Mouse (Mus musculus) embryo, embryonic 11 days (tissue): ENCODE measurements at regions not wholly inside any gene's neighbourhood (a gene's known extent, or its start where the extent isn't known, plus 50 kb on each side); places are given as distances from the start of the nearest gene placed in this dataset.

Experiments used
- DNase-seq: peaks from one replicate; pipeline ENCODE4 v3.0.0-alpha.2; 2015

DNA sequence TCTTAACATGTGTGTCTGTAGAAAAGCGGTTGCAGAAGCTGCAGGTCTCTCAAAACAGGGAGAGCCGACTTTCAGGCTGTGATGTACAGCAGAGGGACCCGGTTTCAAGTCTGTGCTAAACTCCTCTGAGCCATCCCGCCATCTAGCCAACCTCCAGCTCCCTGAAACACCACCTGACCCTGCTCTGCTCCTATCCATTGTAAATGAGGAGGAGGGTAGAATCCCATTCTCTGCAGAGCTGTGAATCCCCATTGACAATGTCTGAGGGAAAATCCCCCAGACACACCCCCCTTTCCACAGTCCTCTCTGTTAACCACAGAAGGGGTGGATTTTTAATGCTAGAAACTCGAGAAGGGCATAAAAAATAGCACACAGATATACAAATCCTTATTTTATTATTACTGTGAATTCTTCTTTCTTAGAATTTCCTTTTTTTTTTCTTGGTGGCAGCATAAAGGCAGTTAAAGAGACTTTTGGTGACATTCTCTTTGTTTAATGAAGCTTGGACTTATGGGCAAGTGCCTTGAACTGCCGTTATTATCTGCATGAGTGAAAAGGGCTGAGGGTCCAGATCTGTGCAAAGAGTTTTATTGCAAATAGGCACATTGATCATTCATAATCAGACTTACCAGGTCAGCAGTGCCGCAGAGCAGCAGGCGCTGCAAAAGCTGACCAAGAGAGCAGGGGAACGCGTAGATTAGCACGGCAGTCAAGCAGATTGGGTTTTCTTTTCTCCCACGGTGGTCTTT, 111.3 kb upstream of the Paqr3 start:
- peak; percentile 44 for DNase-seq

DNA sequence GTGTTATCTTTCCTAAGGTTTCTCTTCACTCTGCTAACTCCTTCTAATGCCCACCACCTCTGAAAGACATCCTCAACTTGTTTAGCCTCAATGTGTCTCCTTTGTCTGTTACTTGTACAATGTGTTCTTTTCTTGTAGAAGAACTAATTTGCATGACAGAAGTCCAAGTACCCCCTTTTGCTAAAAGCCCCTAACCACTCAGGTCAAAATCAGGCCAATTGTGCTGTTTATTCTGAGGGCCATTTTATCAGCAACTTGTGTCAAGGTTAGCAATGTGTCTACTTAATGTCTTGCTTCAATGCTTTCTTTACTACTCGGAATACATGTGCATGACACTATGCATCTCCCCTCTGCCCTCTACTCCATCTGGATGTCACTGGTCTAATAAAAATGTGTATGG, 107.3 kb upstream of the Paqr3 start:
- DNase-seq, result peak; percentile 9

GRCm38 (mm10) chr5:97205606-97206005, 94.2 kb upstream of the Paqr3 start:
- DNase-seq, result no peak

- DNase-seq, result no peak
Measured at GRCm38 (mm10) chr5:97204337-97204736, 92.9 kb upstream of the Paqr3 start.

DNA sequence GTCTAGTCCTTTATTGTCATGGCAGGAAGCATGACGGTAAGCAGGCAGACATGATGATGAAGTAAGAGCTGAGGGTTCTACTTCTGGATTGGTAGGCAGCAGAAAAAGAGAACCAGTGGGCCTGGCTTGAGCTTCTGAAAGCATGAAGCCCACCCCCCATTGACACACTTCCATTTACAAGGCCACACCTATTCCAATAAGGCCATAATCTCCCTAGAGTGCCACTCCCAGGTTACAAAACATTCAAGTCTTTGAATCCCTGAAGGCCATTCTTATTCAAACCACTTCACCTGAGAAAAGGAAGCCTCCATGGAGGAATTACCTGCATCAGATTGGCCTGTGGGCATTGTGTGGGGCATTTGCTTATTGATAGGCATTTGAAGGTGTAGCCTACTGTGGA, 92.2 kb upstream of the Paqr3 start:
- no peak for DNase-seq

DNA sequence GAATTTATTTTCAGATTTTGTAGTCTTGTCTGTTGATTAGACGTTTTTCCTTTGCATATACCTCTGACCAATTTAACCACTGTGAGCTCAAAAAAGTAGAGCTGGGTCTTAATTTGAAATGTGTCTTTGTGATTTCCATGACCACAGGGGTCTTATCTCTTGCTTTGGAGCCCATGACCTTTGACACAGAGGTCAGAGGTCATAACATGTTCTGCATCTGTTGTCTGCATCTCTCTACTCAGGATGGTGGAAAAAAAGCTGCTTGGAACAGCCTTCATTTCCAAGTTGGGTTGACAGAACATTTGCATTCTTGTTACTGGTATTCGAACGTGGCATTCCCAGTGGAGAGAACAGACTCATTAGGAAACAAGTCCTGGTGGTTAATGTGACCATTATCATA, 91.2 kb upstream of the Paqr3 start:
- peak; percentile 18 for DNase-seq

- peak; percentile 20 for DNase-seq
Measured at GRCm38 (mm10) chr5:97200655-97201054, 89.3 kb upstream of the Paqr3 start.

GRCm38 (mm10) chr5:97195281-97195660, 83.9 kb upstream of the Paqr3 start:
- DNase-seq, result peak; percentile 53

GRCm38 (mm10) chr5:97194656-97195280, 83.4 kb upstream of the Paqr3 start:
- DNase-seq, result peak; percentile 12

GRCm38 (mm10) chr5:97192656-97193055, 81.3 kb upstream of the Paqr3 start:
- no peak for DNase-seq

GRCm38 (mm10) chr5:97190695-97191094, 79.3 kb upstream of the Paqr3 start:
- no peak for DNase-seq

GRCm38 (mm10) chr5:97184512-97184911, 73.1 kb upstream of the Paqr3 start:
- DNase-seq, result no peak

DNA sequence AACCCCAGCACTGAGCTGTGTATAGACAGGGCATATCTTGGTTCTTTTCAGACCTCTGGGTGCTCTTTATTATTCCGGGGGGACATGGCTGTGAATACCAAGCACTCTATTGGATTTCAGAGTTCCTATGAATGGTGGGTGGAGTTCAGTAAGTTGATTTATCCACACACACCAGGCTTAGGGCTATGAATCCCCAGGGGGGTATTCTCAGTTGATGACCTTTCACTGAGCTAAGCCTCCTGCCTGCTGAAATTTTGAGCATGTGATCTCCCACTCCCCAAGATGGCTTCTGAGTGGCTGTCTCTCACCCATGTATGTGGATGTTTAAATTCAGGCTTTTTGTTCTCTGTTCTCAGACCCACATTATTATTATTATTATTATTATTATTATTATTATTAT, 69.9 kb upstream of the Paqr3 start:
- DNase-seq, result no peak

GRCm38 (mm10) chr5:97174446-97174845, 63.0 kb upstream of the Paqr3 start:
- DNase-seq, result no peak

DNA sequence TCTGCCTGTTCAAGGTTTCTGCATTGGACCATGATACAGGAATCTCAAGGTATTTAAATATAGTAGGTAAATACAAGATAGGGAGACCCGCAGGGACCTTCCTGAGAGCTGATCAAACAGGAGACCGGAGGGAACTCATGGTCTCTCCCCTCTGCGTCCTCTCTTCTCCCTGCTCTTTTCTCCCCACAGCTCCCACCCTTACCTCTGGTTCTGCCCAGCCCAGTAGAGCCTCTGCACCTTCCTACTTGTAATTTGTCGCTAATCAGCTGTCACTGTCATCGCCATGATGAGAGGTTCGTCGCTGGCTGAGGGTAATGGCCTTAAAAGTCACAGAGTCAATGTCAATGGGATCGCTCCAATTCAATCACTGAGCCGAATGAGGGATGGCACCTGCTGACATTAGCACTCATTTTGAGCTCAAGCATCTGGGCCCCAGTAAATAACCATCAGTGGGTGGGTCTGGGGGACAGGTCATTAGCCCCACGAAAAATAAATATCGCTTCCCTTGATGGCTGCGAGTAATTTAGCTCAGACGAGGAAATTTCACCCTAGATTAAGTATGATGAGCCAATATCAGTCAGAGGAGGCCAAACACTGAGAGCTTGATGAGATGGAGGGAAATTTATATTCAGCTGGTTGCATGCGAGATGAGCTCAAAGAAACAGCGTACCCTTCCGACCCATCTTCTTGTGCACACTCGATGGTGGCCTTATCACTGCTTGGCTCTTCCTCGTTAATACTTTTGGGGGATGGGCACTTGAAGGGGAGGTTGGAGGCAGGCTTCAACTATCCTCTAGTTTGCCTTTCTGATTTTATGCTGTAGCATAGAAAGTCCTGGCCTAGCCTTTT, 56.2 kb upstream of the Paqr3 start:
- DNase-seq, result no peak

GRCm38 (mm10) chr5:97166128-97166883, 54.9 kb upstream of the Paqr3 start:
- DNase-seq, result no peak
